Mouse (Mus musculus) CH12.LX (cell line): Measurements from ENCODE around the gene Mms19. TPM values are rescaled to one million over a fixed set of nuclear protein-coding genes. Genes with fewer than 3 reads are reported as not detected.
A peak's percentile ranks its signal among the peaks of the same experiment; 100 is the strongest.

Source experiments
- DNase-seq: peaks from one replicate; pipeline ENCODE4 v3.0.0-alpha.2; 2013; ENCODE audit errors: extremely low read depth
- H3K27ac ChIP-seq: 2 replicates; pipeline ENCODE4 v1.5.1; 2012; ENCODE audit warnings: low read depth, mild to moderate bottlenecking, control low read depth, moderate library complexity; ENCODE audit not compliant: insufficient read depth
- H3K27me3 ChIP-seq: replicated peaks from 2 replicates; pipeline ENCODE3; 2012; ENCODE audit warnings: inconsistent platforms
- H3K36me3 ChIP-seq, 2 experiments: replicated peaks in 1 of 2; 2 replicates each; pipeline versions ENCODE3 to v1.6.1; 2012; ENCODE audit warnings: inconsistent platforms in 1 of 2, low read length in 1 of 2, mild to moderate bottlenecking in 1 of 2, mixed read lengths in 1 of 2, moderate library complexity in 1 of 2; ENCODE audit not compliant: control insufficient read depth in 1 of 2, insufficient read depth in 1 of 2
- H3K4me1 ChIP-seq, 2 experiments: 2 replicates each; pipeline ENCODE4 v1.6.1; 2012; ENCODE audit warnings: inconsistent platforms in 1 of 2, moderate library complexity in 1 of 2; ENCODE audit not compliant: insufficient read depth in 2 of 2, control insufficient read depth in 1 of 2
- H3K4me2 ChIP-seq: 2 replicates; pipeline ENCODE4 v1.6.1; 2012; ENCODE audit warnings: low read depth, mild to moderate bottlenecking, control low read depth; ENCODE audit not compliant: poor library complexity, insufficient read depth, severe bottlenecking
- H3K4me3 ChIP-seq, 3 experiments: fragments of 150-350 bp in 1 of 3; sonication (generic) in 1 of 3; replicated peaks in 1 of 3; 2 replicates each; pipeline versions ENCODE3 to v1.5.1; 2011 to 2012; ENCODE audit warnings: low read depth in 2 of 3, low read length in 2 of 3, mild to moderate bottlenecking in 2 of 3, moderate library complexity in 2 of 3, control low read depth in 1 of 3, improper control_type of control experiment in 1 of 3, inconsistent platforms in 1 of 3, mixed read lengths in 1 of 3; ENCODE audit not compliant: poor library complexity in 1 of 3
- H3K79me2 ChIP-seq: replicated peaks from 2 replicates; pipeline ENCODE4 v1.6.1; 2012; ENCODE audit warnings: mild to moderate bottlenecking, moderate library complexity; ENCODE audit not compliant: control insufficient read depth, poor library complexity, insufficient read depth, severe bottlenecking; ENCODE audit errors: extremely low read depth
- H3K9ac ChIP-seq: 2 replicates; pipeline ENCODE4 v1.6.1; 2012; ENCODE audit warnings: low read depth, mild to moderate bottlenecking, control low read depth, moderate library complexity; ENCODE audit not compliant: insufficient read depth
- H3K9me3 ChIP-seq: replicated peaks from 2 replicates; pipeline ENCODE3; 2012; ENCODE audit warnings: low read length, inconsistent platforms, mixed read lengths
- BHLHE40 ChIP-seq: IDR thresholded peaks from 2 replicates; pipeline ENCODE4 v1.6.1; 2011; ENCODE audit warnings: mild to moderate bottlenecking, low read depth, low read length, improper control_type of control experiment
- CHD2 ChIP-seq: IDR thresholded peaks from 2 replicates; pipeline ENCODE4 v1.6.1; 2011; ENCODE audit warnings: low read length, improper control_type of control experiment
- CTCF ChIP-seq, 2 experiments: IDR thresholded peaks in 1 of 2; conservative IDR thresholded peaks in 1 of 2; 2 replicates each; pipeline ENCODE4 v1.5.1; 2011 to 2012; ENCODE audit warnings: low read depth in 2 of 2, low read length in 2 of 2, improper control_type of control experiment in 1 of 2, inconsistent platforms in 1 of 2, mild to moderate bottlenecking in 1 of 2, moderate library complexity in 1 of 2
- ELF1 ChIP-seq: IDR thresholded peaks from 2 replicates; pipeline ENCODE4 v1.6.1; 2014; ENCODE audit warnings: low read depth, mild to moderate bottlenecking, inconsistent platforms, low read length, improper control_type of control experiment
- EP300 ChIP-seq: IDR thresholded peaks from 2 replicates; pipeline ENCODE4 v1.6.1; 2011; ENCODE audit warnings: low read length, improper control_type of control experiment
- ETS1 ChIP-seq: conservative IDR thresholded peaks from 2 replicates; pipeline ENCODE4 v1.6.1; 2012; ENCODE audit warnings: low read depth, mild to moderate bottlenecking, inconsistent platforms, low read length, improper control_type of control experiment, moderate library complexity
- IRF4 ChIP-seq: IDR thresholded peaks from 2 replicates; pipeline ENCODE4 v1.6.1; 2014; ENCODE audit warnings: low read depth, mild to moderate bottlenecking, inconsistent platforms, low read length, improper control_type of control experiment
- JUN ChIP-seq: IDR thresholded peaks from 2 replicates; pipeline ENCODE4 v1.6.1; 2011; ENCODE audit warnings: low read depth, mild to moderate bottlenecking, low read length, improper control_type of control experiment, moderate library complexity; ENCODE audit not compliant: insufficient read depth
- JUND ChIP-seq: conservative IDR thresholded peaks from 2 replicates; pipeline ENCODE4 v1.6.1; 2011; ENCODE audit warnings: low read depth, low read length, improper control_type of control experiment
- KAT2A ChIP-seq: IDR thresholded peaks from 2 replicates; pipeline ENCODE4 v1.6.1; 2012; ENCODE audit warnings: low read length, improper control_type of control experiment, inconsistent platforms; ENCODE audit not compliant: insufficient replicate concordance
- MAFK ChIP-seq: IDR thresholded peaks from 2 replicates; pipeline ENCODE4 v1.6.1; 2011; ENCODE audit warnings: low read length, improper control_type of control experiment; ENCODE audit not compliant: insufficient replicate concordance
- MAZ ChIP-seq: IDR thresholded peaks from 2 replicates; pipeline ENCODE4 v1.6.1; 2012; ENCODE audit warnings: low read depth, mild to moderate bottlenecking, inconsistent platforms, low read length, improper control_type of control experiment, moderate library complexity
- MEF2A ChIP-seq: IDR thresholded peaks from 2 replicates; pipeline ENCODE4 v1.6.1; 2014; ENCODE audit warnings: low read depth, mild to moderate bottlenecking, inconsistent platforms, low read length, improper control_type of control experiment, borderline replicate concordance
- MXI1 ChIP-seq: IDR thresholded peaks from 2 replicates; pipeline ENCODE4 v1.6.1; 2011; ENCODE audit warnings: mild to moderate bottlenecking, low read depth, low read length, improper control_type of control experiment
- MYC ChIP-seq: IDR thresholded peaks from 2 replicates; pipeline ENCODE4 v1.6.1; 2011; ENCODE audit warnings: low read depth, mild to moderate bottlenecking, improper control_type of control experiment, low read length
- RAD21 ChIP-seq: IDR thresholded peaks from 2 replicates; pipeline ENCODE4 v1.6.1; 2011; ENCODE audit warnings: low read depth, mild to moderate bottlenecking, low read length, improper control_type of control experiment, moderate library complexity
- RCOR1 ChIP-seq: conservative IDR thresholded peaks from 2 replicates; pipeline ENCODE4 v1.6.1; 2012; ENCODE audit warnings: low read depth, mild to moderate bottlenecking, inconsistent platforms, low read length, improper control_type of control experiment
- TBP ChIP-seq: conservative IDR thresholded peaks from 2 replicates; pipeline ENCODE4 v1.6.1; 2011; ENCODE audit warnings: low read depth, low read length, improper control_type of control experiment
- TCF12 ChIP-seq: IDR thresholded peaks from 2 replicates; pipeline ENCODE4 v1.6.1; 2014; ENCODE audit warnings: low read depth, mild to moderate bottlenecking, inconsistent platforms, low read length, improper control_type of control experiment
- USF1 ChIP-seq: IDR thresholded peaks from 2 replicates; pipeline ENCODE4 v1.6.1; 2014; ENCODE audit warnings: low read depth, mild to moderate bottlenecking, inconsistent platforms, low read length, improper control_type of control experiment
- USF2 ChIP-seq: conservative IDR thresholded peaks from 2 replicates; pipeline ENCODE4 v1.6.1; 2011; ENCODE audit warnings: low read depth, low read length, improper control_type of control experiment
- ZC3H11A ChIP-seq: IDR thresholded peaks from 2 replicates; pipeline ENCODE4 v1.6.1; 2012; ENCODE audit warnings: low read depth, mild to moderate bottlenecking, inconsistent platforms, low read length, improper control_type of control experiment
- dilution Hi-C: fragments of 300-500 bp; cut with MboI; formaldehyde crosslinking; loops from 2 replicates; pipeline ENCODE4 v1.14.3; 2020; ENCODE audit warnings: low sequenced_read_pairs; ENCODE audit not compliant: extremely low pct_unique_long_range_greater_than_20kb, extremely low pct_ligation_motif_present
- in situ Hi-C: fragments of 300-500 bp; cut with MboI; formaldehyde crosslinking; loops from 3 replicates; pipeline ENCODE4 v1.14.3; 2019; ENCODE audit warnings: low sequenced_read_pairs, low pct_ligation_motif_present, low pct_unique_long_range_greater_than_20kb, mixed read lengths
- polyA plus RNA-seq: library from polyadenylated mRNA; unstranded; fragments of >175 nt; gene quantifications from 2 replicates; pipeline ENCODE4 v1.2.1, GENCODE M21; 2012; ENCODE audit warnings: low read depth; ENCODE audit not compliant: insufficient read length
- total RNA-seq, 2 experiments: library from RNA; depleted of rRNA; stranded (reverse); fragments of 300-350 nt in 1 of 2; fragments of >200 nt in 1 of 2; gene quantifications; 2 replicates each; pipeline ENCODE4 v1.2.3; 2012 to 2014

Mms19 gene
- total and polyA plus RNA-seq, 3 experiments, result 32.1 to 46.3 (median 43.3) TPM

- no peak for TF ChIP-seq MAFK
Observed at GRCm38 (mm10) chr19:41989810-41990209, 8.9 kb upstream of the Mms19 start (continued).

DNA sequence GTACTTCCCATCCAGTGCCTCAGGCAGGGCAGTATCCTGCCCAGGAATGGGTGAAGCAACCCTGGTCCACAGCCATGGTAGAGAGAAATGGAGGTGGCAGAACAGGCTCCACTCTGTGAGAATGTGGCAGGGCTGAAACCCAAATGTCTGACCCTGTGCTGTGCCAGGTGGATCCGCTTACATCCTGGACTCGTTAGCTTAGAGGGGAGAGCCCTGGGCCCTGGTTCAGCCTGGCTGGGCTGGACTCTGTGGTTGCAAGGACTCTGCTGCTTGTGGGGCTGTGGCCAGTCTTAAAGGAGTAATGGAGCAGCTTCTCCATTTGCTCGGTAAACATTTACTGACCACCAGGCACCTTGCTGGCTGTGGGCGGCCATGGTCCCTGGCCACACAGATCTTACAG lies 6.2 kb upstream of the Mms19 start:
- no peak for TF ChIP-seq JUND
- TF ChIP-seq ELF1, result no peak
- TF ChIP-seq MXI1, result no peak
- TF ChIP-seq EP300, result no peak
- no peak for TF ChIP-seq RAD21
- TF ChIP-seq USF1, result no peak
- TF ChIP-seq ZC3H11A, result no peak
- TF ChIP-seq ETS1, result no peak
- no peak overlapping the region for H3K4me3 ChIP-seq
- H3K79me2 ChIP-seq, result no peaks in the 10 kb centered on the region
- dilution Hi-C loops (no loop called here), in situ Hi-C loops (loop anchor here (5.0 kb wide), 2 partner anchors 40 to 55 kb away; partner anchors contain the start of genes Exosc1 and Zdhhc16)
- H3K4me2 ChIP-seq, result no peak overlapping the region
- H3K9me3 ChIP-seq, result no peaks in the 10 kb centered on the region
- H3K27ac ChIP-seq, result no peak overlapping the region
- H3K36me3 ChIP-seq, result no peaks in the 10 kb centered on the region
- DNase-seq, result no peak
- peaks cover 19% of the 10 kb centered on the region for H3K27me3 ChIP-seq
- peaks cover 0 to 8% of the 10 kb centered on the region in 2 experiments; a peak in 2 of 4 replicates for H3K4me1 ChIP-seq
- no peak overlapping the region for H3K9ac ChIP-seq

DNA sequence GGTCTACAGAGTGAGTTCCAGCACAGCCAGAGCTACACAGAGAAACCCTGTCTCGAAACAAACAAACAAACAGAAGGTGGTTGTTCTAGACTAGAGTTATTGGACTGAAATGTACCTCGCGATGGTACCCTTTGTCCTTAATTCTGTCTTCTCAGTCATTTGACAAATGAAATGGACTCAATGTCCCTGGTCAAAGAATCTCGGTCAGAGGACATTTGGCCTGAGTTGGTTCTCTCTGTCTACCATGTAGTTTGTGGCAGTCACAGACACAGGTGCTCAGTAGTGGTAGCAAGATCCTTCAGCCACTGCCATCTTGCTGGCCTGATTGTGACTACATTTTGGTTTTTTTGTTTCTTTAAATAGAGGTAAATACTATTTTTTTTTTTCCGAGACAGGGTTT lies 5.0 kb upstream of the Mms19 start:
- in situ Hi-C loops, result loop anchor here (5.0 kb wide), 2 partner anchors 41 to 54 kb away; partner anchors contain the start of genes Exosc1 and Zdhhc16
- H3K9ac ChIP-seq, result no peak overlapping the region

DNA sequence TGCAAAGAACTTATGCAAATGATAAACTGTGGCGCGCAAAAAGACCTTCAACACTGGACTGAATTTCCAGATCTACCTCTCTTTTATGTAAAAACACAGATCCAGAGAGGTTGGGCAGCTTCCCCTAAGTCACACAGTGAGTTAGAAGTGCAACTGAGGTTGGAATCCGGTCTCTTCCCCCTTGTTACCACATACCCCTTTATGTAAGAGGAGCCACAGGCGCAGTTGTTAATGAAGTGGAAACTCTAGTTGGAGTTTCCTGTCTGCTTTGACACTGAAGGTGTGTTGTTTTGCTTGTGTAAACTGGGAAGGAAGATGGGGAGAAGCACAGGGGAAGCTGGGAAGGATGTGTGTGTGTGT lies 1.8 kb upstream of the Mms19 start:
- no peak for DNase-seq
- TF ChIP-seq IRF4, result no peak
- TF ChIP-seq BHLHE40, result no peak
- no peak for TF ChIP-seq EP300
- TF ChIP-seq TCF12, result no peak
- TF ChIP-seq TBP, result no peak
- TF ChIP-seq CHD2, result no peak
- no peak for TF ChIP-seq JUN
- no peak for TF ChIP-seq MAZ
- TF ChIP-seq USF2, result no peak
- TF ChIP-seq ELF1, result no peak
- no peak for TF ChIP-seq CTCF (conservative IDR thresholded peaks at IDR 0.05 in 1 of 2, IDR thresholded peaks at IDR 0.05 in 1 of 2; ENCODE audit: low read depth in 2 of 2, low read length in 2 of 2)
- in situ Hi-C loops (no loop called here), dilution Hi-C loops (no loop called here)
- Histone ChIP-seq H3K27me3 (peaks cover 24% of the 10 kb centered on the region), H3K4me3 (peak overlapping the region in 1 of 3 experiments; percentile 10), H3K27ac (no peak overlapping the region), H3K36me3 (peaks cover 0 to 7% of the 10 kb centered on the region in 2 experiments), H3K4me1 (peaks cover 0 to 29% of the 10 kb centered on the region in 2 experiments; a peak in 2 of 4 replicates), H3K4me2 (peak overlapping the region; percentile 83), H3K9ac (no peak overlapping the region), H3K79me2 (peaks cover 16% of the 10 kb centered on the region), H3K9me3 (no peaks in the 10 kb centered on the region)

More for the DNA sequence above, 5.0 kb upstream of the Mms19 start:
- TF ChIP-seq MAFK, result no peak
- no peak for TF ChIP-seq KAT2A
- TF ChIP-seq MEF2A, result no peak
- TF ChIP-seq MYC, result no peak
- TF ChIP-seq RCOR1, result no peak
- no peak for TF ChIP-seq TBP
- Histone ChIP-seq H3K36me3 (no peaks in the 10 kb centered on the region), H3K4me2 (no peak overlapping the region), H3K4me3 (no peak overlapping the region), H3K27me3 (peaks cover 24% of the 10 kb centered on the region), H3K79me2 (no peaks in the 10 kb centered on the region), H3K4me1 (peaks cover 0 to 10% of the 10 kb centered on the region in 2 experiments; a peak in 2 of 4 replicates), H3K27ac (no peak overlapping the region), H3K9me3 (no peaks in the 10 kb centered on the region)
- dilution Hi-C loops, result no loop called here
- DNase-seq, result no peak
